Mouse (Mus musculus) left cerebral cortex, postnatal 25 days (tissue): ENCODE measurements around the gene Prkag1. TPM values are rescaled to one million over a fixed set of nuclear protein-coding genes. Genes with fewer than 3 reads are reported as not detected.
"Not testable (repeated sequence)": the region's sequence is repeated elsewhere in the genome, so short reads cannot be mapped to it uniquely, and the experiment has no call there.

Experiments used
- DNase-seq, 2 experiments: peaks; one replicate each; pipeline ENCODE4 v3.0.0; 2022; ENCODE audit warnings: low spot score in 2 of 2, mixed read lengths in 1 of 2
- intact Hi-C: fragments of 180-260 bp; cut with DNase I; formaldehyde crosslinking; loops from one replicate; pipeline ENCODE4 v1.15.1; 2025
- total RNA-seq, 2 experiments: library from RNA; stranded (reverse); gene quantifications; 2 replicates each; pipeline ENCODE4 v1.2.3; 2021

Gene Prkag1
- total RNA-seq, 2 experiments from 2014 or later: 44.1 to 55.6 TPM

DNA sequence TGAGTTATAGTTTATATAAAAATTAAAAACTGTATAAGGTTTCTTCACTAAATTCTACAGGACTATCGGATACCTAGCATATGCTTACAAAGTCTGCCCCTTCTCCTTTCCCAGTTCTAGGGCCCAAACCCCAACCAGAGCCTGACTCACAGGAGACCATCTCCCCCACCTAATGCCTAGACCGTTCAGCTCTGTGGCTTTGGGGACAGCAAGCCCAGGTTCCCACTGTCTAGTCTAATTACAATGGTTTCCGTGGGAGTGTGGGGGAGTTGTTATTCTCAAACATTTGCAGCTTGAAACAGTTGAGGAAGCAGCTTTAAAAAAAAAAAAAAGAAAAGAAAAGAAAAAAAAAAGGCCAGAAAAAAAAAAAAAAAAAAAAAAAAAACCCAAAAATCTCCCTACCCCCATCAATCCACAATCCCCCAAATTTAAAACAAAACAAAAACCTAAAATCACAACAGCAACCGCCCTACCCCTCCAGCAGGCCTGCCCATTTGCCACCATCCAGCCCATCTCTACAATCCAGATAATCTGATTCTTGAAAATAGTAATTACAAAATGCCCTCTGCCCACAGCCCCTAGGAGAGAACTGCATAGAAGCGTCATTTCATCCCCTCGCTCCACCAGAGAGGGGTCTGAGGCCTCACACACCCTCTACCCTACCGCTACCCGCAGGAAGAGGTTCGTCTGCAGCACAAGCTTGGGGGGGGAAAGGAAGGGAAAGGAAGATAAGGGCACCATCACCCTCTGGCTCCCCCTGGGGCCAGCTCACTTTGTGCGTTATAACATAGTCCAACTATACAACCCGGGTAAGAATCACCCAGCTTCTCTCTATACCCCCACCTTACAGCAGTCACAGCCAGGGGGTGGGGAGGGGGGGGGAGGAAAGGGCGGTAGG, 1.1 kb upstream of the Prkag1 start:
- intact Hi-C loops: loop anchor here (5.0 kb wide), 1 partner anchor 35 kb away; no protein-coding TSS in a partner anchor
- no peak for DNase-seq

DNA sequence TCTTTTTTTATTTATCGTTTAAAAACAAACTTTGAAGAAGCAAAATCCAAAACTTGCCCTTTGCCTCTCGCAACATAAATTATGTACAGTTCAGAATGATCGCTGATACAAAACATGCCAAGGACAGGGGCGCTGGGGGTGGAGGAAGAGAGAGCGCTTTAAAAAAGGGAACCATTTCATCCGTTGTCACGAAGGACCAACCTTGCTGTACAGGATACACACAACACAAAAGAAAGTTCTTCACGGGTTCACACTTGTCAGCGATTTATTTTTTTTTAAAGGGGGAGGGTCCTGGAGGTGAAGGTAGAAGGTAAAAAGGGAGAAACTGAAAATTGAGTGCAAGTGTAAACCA, 339 bp upstream of the Prkag1 start:
- intact Hi-C loops: loop anchor here (5.0 kb wide), 1 partner anchor 36 kb away; no protein-coding TSS in a partner anchor
- DNase-seq: no peak

DNA sequence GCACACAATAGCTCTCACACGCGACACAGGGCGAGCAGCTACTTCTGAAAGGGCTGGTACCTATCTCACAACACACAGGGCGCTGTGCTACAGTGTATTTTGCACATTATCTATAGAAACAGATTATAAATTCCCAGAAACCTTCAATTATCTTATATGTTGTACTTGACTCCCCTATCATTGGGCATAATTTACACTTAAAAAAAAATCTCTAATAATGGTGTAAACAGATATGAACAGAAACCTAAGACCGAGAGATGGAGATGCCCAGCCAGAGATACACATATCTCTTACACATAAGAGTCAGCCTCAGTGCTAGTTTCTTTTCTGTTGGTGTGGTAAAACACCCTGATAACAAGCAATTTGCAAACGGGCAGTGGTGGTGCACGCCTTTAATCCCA, 3.7 kb downstream of the Prkag1 start:
- DNase-seq: no peak
- intact Hi-C loops: no loop called here

DNA sequence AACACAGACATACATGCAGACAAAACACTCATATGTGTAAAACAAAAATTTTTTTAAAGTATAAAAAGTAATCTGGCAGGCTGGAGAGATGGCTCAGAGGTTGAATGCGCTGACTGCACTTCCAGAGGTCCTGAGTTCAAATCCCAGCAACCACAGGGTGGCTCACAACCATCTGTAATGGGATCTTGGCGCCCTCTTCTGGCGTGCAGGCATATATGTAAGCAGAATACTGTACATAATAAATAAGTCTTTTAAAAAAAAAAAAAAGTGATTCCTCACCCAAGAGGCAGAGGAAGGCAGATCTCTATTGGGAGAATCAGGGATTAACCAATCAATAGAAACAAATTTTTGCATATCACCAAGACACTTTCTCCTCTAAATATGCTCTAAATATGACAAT, 7.9 kb downstream of the Prkag1 start:
- intact Hi-C loops: no loop called here
- no peak for DNase-seq

DNA sequence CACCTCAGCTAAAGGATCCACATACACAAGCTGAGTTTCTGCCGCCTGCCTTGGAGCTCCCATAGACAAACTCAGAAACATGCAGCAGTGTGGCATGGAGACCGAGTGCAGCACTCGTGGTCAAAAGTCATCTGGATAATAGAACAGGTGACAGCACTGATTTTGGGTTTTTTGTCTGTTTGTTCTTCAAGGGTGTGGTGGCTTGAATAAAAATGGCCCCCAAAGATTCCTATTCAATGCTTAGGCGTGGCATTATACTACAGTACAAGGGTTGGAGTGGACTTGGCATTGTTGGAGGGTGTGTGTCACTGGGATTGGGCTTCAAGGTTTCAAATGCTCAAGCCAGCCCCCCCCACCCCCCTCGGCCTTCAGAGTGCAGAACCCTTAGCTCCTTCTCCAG, 9.2 kb downstream of the Prkag1 start:
- DNase-seq: peak in 1 of 2 experiments; percentile 47
- intact Hi-C loops: no loop called here

DNA sequence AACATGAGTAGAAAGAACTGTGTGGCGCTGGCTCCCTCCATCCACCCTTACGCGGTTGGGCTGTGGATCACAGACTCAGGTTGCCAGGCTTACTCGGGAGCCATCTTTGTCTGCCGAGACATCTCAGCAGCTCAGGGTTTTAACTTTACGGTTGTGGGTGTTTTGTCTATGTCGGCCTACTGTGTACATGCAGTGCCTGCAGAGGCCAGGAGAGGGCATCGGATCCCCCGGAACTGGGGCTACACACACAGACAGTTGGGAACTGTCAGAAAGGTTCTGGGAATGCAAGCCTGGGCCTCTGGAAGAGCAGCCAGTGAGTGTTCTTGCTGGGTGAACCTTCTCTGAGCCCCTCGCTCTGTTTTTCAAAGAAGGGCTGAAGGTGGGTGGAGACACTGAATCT, 9.9 kb downstream of the Prkag1 start:
- intact Hi-C loops: no loop called here

DNA sequence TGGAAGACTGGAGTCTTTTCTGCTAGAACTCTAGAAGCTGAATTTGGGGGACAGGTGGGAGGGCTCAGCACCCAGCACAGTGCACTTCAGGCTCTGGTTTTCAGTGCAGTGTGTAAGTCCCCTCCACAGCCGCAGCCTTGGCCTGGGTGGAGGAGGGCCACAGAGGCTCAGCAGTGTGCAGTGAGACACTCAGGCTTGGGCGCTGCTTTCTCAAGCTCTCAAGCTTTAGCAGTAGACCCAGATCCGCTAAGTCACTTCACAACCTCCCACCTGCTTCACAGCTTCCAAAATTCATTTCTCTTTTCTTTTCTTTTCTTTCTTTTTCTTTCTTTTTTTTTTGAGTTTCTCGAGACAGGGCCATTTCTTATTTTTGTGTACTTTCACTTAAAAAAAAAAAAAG, 10.4 kb downstream of the Prkag1 start:
- peak in 1 of 2 experiments; percentile 42 for DNase-seq
- intact Hi-C loops: no loop called here

More for the DNA sequence above, 9.9 kb downstream of the Prkag1 start:
- DNase-seq: peak in 1 of 2 experiments; percentile 48

DNA sequence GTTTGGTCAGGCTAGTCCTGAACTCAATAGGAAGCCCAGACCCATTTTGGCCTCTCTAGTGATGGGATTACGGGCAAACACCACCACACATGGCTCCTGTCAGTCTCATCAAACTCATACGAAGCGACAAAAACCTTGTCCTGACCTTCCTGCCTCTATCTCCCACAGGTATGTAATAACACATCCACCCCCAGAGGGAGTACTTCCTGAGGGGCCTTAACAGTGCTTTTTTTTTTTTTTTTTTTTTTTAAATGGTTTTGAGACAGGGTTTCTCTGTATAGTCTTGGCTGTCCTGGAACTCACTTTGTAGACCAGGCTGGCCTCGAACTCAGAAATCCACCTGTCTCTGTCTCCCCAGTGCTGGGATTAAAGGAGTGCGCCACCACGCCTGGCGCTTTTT, 13.2 kb downstream of the Prkag1 start:
- intact Hi-C loops: no loop called here
- no peak for DNase-seq

DNA sequence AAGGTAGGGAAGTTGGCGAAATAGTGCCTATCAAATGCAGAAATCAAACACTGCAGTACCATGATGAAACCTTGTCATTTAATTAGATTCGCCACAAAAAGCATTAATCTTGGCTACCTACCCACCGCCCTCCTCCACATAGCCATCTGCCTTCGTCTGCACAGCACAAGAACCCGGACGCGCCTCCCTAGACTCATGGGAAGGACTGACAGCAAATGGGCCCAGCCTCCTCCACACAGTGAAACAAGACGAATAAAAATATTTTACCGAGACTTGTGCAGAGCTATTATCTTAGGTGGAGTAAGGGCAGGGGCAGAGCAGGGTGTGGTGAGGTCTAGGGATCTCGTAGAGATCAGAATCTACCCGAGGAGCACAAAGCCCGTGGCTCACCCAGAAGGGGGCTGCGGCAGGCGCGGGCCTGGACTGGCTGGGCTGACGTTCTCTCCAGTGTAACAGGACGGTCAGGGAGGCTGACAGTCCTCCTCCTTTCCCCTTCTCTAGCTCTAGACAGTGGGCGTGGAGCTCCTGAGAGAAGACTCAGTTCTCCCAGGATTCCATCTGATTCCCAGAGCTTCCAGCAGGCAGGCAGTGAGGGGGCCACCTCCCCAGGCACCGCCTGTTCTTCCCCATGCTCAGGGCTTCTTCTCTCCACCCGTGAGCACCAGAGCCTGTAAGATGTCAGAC, 18.4 kb downstream of the Prkag1 start:
- intact Hi-C loops: no loop called here
- DNase-seq: peak; percentile 77 to 93

DNA sequence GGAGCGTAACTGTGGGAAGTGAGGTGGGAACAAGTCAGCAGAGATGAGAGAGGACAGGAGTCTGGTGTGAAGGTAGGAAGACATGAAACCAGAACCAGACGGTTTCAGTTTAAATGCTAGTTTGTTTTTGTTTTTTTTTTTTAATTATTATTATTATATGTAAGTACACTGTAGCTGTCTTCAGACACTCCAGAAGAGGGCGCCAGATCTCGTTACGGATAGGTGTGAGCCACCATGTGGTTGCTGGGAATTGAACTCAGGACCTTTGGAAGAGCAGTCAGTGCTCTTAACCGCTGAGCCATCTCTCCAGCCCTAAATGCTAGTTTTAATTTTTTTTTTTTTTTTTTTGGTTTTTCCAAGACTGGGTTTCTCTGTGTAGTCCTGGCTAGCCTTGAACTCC, 21.1 kb downstream of the Prkag1 start:
- intact Hi-C loops, DNase-seq: not testable (repeated sequence)

DNA sequence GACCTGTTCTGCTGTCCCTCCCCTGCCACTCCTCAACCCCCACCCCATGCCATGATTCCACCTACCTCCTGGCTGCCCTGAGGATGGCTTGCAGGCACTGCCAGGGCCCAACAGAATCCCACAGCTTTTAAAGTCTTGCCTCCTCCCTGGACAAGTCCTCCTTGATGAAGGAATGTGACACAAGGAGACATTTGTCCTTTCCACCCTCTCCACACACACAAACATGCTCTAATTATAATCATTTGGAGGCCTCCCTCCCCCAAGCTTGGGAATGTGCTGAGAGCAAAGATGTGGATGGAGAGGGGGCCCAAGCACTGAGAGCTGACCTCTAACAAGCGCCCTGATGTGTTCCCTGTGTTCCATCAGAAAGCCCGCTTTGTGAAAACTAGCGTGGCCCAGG, 21.9 kb downstream of the Prkag1 start, which contains the start of gene Ddn:
Ddn (minus strand) TSS at position 101 of the 400 bp plus-strand sequence.
- intact Hi-C loops: loop anchor here (5.0 kb wide), 1 partner anchor 413 kb away; the partner anchor contains the start of gene Kcnh3
- no peak for DNase-seq

DNA sequence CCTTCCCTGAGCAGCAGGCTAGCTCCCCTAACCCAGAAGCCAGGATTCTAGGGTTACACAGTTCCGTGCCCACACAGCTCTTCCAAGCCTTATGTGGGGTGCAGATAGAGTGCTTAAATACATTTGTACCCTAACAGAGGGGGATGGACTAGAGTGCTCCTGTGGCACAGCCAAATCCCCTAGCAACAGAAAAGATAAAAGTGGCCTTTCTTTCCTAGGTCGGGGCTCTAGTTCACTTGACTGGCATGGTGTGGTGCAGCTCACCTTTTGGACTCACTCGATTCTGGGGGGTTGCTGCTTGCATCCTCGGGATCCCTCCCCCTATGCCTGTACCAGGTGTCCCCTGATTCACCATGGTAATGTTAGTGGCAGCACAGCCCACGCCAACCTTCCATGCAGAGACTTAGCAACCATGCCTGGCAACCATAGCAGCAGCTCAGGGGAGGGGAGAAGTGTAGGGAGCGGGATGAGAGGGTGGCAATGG, 22.6 kb downstream of the Prkag1 start:
- intact Hi-C loops: loop anchor here (5.0 kb wide), 1 partner anchor 414 kb away; the partner anchor contains the start of gene Kcnh3
- DNase-seq: peak; percentile 87 to 97

DNA sequence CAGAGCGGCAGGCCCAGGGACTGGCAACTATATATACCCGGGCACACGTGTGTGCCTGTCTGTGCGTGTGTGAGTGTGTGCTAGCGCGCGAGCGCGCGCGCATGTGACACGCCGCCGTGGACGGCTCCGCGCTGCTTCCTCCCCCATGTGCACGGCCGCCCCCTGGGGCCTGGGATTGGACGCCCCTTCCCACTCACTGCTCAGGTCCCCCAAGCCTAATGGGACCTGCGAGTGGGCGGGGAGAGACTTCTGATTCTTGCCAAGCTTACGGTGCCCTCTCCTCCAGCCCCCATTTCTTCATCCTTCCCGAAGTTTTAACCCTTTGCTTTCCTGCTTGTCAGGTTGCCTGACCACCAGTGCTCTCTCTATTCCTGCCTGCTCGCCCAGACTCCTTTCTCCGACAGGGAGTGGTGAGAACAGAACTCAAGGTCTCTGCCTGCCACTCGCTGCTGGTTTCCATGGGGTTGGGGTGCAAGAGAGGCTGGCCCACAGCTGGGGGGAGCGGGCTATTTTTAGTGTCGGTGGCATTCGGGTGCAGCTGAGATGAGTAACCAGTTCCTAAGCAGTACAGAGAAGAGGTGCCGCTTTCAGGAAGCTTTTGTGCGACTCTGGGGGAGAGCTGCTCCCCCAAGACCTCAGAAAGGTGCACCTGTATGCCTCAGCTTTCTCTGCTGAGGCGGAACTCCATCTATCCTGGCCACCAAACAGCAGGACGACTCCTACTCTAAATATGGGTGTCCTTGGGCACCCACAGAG, 23.2 kb downstream of the Prkag1 start:
- DNase-seq: peak; percentile 86 to 90
- intact Hi-C loops: loop anchor here (5.0 kb wide), 1 partner anchor 414 kb away; the partner anchor contains the start of gene Kcnh3

DNA sequence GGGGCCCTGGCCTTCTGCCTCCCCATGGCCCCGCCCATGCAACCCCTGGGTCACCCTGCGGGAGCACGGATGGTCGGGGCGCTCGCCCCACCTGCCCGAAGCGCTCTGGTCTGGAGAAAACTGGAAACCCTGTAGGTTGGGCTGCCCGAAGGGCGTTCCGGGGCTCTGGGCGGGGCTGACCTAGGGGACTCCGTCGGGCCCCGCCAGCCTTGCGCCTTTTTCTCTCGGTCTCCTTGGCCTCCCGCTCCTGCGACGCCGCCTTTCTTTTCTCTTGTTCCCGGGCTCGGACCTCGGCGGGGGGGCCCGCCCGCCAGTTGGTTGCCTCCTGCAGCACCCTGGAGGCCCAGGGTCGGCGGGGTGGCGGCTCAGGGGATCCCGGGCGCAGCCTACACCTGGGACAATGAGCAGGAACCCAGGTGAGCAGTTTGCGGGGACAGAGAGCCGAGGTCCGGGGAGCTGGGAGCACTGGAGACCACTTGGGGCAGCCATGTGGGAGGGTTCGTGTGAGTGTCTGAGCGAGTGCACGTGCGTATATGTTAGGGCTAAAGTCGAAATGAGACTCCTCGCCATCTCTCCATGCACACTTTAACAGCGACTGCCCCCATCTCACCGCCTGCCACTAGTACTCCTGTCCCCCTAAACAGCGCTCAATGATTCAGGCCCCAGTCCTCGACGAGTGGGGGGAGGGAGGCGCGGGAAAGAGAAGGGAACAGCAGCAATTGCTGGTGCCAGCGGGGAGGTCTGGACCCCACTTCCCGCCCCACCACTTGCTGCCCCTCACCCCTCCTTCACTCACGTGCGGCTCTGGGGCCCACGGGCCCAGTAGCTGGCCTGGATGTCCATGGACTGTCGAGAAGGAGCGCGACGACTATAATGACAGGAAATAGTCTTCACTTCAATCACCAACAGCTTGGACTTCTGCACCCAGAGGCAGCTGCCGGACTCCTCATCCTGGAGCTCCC, 24.2 kb downstream of the Prkag1 start:
- DNase-seq: peak in 1 of 2 experiments; percentile 45
- intact Hi-C loops: loop anchor here (5.0 kb wide), 1 partner anchor 415 kb away; the partner anchor contains the start of gene Kcnh3

DNA sequence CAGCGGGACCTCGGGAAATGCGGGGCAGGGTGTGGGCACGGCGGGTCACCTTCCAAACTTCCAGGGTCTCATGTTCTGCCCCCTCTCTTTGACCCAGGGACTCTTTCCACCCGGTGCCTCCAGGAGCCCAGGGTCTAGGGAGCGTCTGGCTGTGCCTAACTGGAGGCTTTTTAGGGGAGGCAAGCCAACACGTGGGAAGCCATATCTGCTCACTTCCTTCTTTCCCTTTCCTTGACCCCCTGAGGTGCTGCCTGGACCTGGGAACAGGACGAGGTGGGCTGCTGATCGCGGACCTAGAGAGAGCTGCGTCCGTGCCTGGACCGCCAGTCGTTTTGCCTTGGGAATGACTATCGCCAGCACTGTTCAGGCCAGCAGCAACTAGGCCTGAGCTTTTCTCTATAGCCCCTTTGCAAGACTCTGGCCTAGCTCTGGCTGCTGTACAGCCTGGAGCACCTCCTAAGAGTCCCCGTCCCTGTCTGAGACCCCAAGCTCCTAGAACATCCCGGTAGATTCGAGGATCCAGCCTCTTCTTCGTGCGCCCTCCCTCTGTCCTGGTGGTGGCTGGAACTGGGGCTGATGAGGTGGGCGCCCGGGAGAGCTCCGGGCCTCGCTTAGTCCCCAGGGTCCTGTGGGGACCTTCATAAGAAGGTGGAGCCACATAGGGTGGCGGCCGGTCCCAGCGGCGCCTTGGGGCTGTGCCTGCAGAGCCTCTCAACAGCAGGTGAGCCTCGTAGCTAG, 25.1 kb downstream of the Prkag1 start:
- intact Hi-C loops: loop anchor here (5.0 kb wide), 1 partner anchor 416 kb away; the partner anchor contains the start of gene Kcnh3
- DNase-seq: no peak

DNA sequence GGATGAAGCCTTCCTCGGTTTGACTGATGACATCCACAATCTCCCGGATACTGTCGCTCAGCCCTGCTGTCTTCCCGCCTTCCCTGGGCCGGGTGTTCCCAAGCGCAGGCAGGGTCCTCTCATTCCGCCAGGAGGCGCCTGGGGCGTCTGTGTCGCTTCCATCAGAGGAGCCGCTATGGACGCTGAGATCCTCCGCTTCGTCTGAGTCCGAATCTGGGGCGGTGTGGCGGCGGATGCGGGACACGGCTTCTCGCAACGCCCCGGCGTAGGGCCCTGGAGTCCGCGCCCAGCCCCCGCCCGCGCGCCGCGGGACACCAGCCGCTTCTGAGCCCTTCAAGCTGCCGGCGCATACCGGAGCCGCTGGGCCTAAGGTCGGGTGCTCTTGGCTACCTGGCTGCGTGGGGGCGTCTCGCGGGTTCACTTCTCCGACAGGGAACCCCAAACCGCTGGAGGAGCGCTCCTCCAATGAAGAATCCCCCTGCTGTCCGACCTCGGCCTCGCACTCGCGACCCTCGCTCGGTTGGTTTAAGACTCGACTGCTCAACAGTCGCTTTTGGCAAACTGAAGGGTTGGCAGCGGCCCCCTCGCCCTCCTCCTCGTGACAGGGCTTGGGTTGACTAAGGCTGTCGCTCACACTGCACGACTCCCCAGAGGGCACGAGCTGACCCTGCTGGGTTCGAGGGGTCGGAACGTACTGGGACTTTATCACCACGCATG, 25.8 kb downstream of the Prkag1 start:
- intact Hi-C loops: loop anchor here (1.0 to 5.0 kb wide), 2 partner anchors 25 to 417 kb away; partner anchors contain the start of gene Kcnh3
- DNase-seq: peak; percentile 79 to 85

DNA sequence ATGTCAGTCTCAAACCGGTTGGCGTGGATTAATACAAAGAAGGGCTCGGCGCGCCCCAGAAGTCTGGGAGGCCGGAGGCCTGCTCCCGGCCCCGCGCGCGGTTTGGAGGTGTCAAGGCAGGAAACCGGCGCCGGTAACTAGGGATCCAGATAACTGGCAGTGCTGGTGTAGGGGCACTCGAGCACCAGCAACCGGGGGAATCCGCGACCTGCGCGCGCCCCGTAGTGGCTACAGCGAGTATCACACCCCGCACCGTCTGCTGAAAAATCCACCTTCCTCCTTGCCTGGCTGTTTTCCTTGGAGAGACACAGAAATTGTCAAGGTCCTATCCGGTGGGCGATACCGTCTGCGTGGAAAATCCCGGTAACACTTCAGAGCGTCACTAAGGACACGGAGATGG, 27.3 kb downstream of the Prkag1 start:
- peak; percentile 90 to 95 for DNase-seq
- intact Hi-C loops: loop anchor here (5.0 kb wide), 1 partner anchor 142 kb away; the partner anchor contains the start of gene Ddx23
